Mouse (Mus musculus) kidney, adult 2 months (tissue): ENCODE measurements around the gene Samd13. TPM values are rescaled to one million over a fixed set of nuclear protein-coding genes. Genes with fewer than 3 reads are reported as not detected.

Experiments used
- DNase-seq: peaks from one replicate; pipeline ENCODE4 v3.0.0; 2021
- H3K27ac ChIP-seq: fragments of 200-500 bp; 2 replicates; pipeline ENCODE4 v1.5.1; 2012; ENCODE audit warnings: low read depth, low read length, control low read depth, inconsistent platforms; ENCODE audit not compliant: insufficient read depth
- H3K27me3 ChIP-seq: fragments of 200-500 bp; replicated peaks from 2 replicates; pipeline ENCODE4 v1.6.1; 2012; ENCODE audit warnings: mild to moderate bottlenecking, moderate library complexity, low read length, inconsistent platforms; ENCODE audit not compliant: control insufficient read depth, insufficient read depth
- H3K36me3 ChIP-seq: fragments of 200-500 bp; 2 replicates; pipeline ENCODE4 v1.6.1; 2012; ENCODE audit warnings: mild to moderate bottlenecking, moderate library complexity, low read length, inconsistent platforms; ENCODE audit not compliant: control insufficient read depth, insufficient read depth
- H3K4me1 ChIP-seq: fragments of 200-500 bp; 2 replicates; pipeline ENCODE4 v1.6.1; 2011; ENCODE audit warnings: low read length; ENCODE audit not compliant: control insufficient read depth, insufficient read depth
- H3K4me3 ChIP-seq: fragments of 200-500 bp; 2 replicates; pipeline ENCODE4 v1.5.1; 2011; ENCODE audit warnings: mild to moderate bottlenecking, low read depth, low read length, control low read depth; ENCODE audit not compliant: insufficient read depth
- CTCF ChIP-seq: fragments of 200-500 bp; conservative IDR thresholded peaks from 2 replicates; pipeline ENCODE4 v1.5.1; 2011; ENCODE audit warnings: low read depth, mild to moderate bottlenecking, control low read depth, low read length, moderate library complexity, mixed read lengths; ENCODE audit not compliant: insufficient read depth, insufficient read length
- POLR2A ChIP-seq: fragments of 200-500 bp; IDR thresholded peaks from one replicate; pipeline ENCODE4 v1.6.1; 2011; ENCODE audit warnings: low read depth, low read length, control low read depth
- WGBS: fragments of 180-500 bp; shearing (Covaris S2); methylation state at CpG from one replicate; pipeline ENCODE4 v1.1.7; 2018; 5-methylcytosine and 5-hydroxymethylcytosine counted together
- polyA plus RNA-seq: library from polyadenylated mRNA; depleted of rRNA; stranded (reverse); fragments of >200 nt; gene quantifications from 2 replicates; pipeline ENCODE4 v1.2.3, GENCODE M21; 2012

The Samd13 gene
- polyA plus RNA-seq, 1 experiment: 0.11 TPM

- no peaks in the 10 kb centered on the region for H3K4me1 ChIP-seq
- TF ChIP-seq POLR2A (no peak), CTCF (no peak)
- H3K27ac ChIP-seq: no peak overlapping the region
- no peaks in the 10 kb centered on the region for H3K27me3 ChIP-seq
- no peaks in the 10 kb centered on the region for H3K36me3 ChIP-seq
- H3K4me3 ChIP-seq: no peak overlapping the region
- no peak for DNase-seq
Observed at GRCm38 (mm10) chr3:146617946-146618345, 67.4 kb downstream of the Samd13 start.

- no peak for DNase-seq
- 66% methylated on average over 5 of the region's 5 CpGs for WGBS
Observed at GRCm38 (mm10) chr3:146616533-146617283, 68.7 kb downstream of the Samd13 start.

GRCm38 (mm10) chr3:146615496-146615895, 69.9 kb downstream of the Samd13 start, which contains the start of gene Dnase2b:
Dnase2b (minus strand) TSS chr3:146615596.
- H3K4me3 ChIP-seq: no peak within 1 kb of the TSS
- TF ChIP-seq POLR2A (no peak), CTCF (no peak)
- H3K36me3 ChIP-seq: no peaks in the 10 kb centered on the region
- 92% methylated on average over 4 of the region's 4 CpGs for WGBS
- no peak for DNase-seq
- H3K27me3 ChIP-seq: no peaks in the 10 kb centered on the region
- H3K27ac ChIP-seq: no peak within 1 kb of the TSS
- no peaks in the 10 kb centered on the region for H3K4me1 ChIP-seq

More at GRCm38 (mm10) chr3:146616533-146617283, 68.7 kb downstream of the Samd13 start:
- no peak for TF ChIP-seq POLR2A
- no peak for TF ChIP-seq CTCF
- Histone ChIP-seq H3K36me3 (no peaks in the 10 kb centered on the region), H3K27ac (no peak overlapping the region), H3K4me1 (no peaks in the 10 kb centered on the region), H3K4me3 (no peak overlapping the region), H3K27me3 (no peaks in the 10 kb centered on the region)

GRCm38 (mm10) chr3:146611821-146612220, 73.6 kb downstream of the Samd13 start:
- H3K27me3 ChIP-seq: no peaks in the 10 kb centered on the region
- no peak overlapping the region for H3K27ac ChIP-seq
- no peaks in the 10 kb centered on the region for H3K36me3 ChIP-seq
- DNase-seq: no peak
- no peak overlapping the region for H3K4me3 ChIP-seq
- TF ChIP-seq POLR2A: no peak
- TF ChIP-seq CTCF: no peak
- 58% methylated on average over 4 of the region's 4 CpGs for WGBS
- H3K4me1 ChIP-seq: no peaks in the 10 kb centered on the region

- Histone ChIP-seq H3K27me3 (no peaks in the 10 kb centered on the region), H3K4me3 (no peak overlapping the region), H3K36me3 (no peaks in the 10 kb centered on the region), H3K27ac (no peak overlapping the region), H3K4me1 (no peaks in the 10 kb centered on the region)
- TF ChIP-seq CTCF: no peak
- TF ChIP-seq POLR2A: no peak
- 88% methylated on average over 4 of the region's 4 CpGs for WGBS
- DNase-seq: no peak
Observed at GRCm38 (mm10) chr3:146611261-146611660, 74.1 kb downstream of the Samd13 start.

GRCm38 (mm10) chr3:146610322-146610721, 75.1 kb downstream of the Samd13 start:
- TF ChIP-seq CTCF (no peak), POLR2A (no peak)
- WGBS: 68% methylated on average over 10 of the region's 10 CpGs
- no peaks in the 10 kb centered on the region for H3K4me1 ChIP-seq
- H3K36me3 ChIP-seq: no peaks in the 10 kb centered on the region
- no peak overlapping the region for H3K4me3 ChIP-seq
- no peak overlapping the region for H3K27ac ChIP-seq
- no peak for DNase-seq
- no peaks in the 10 kb centered on the region for H3K27me3 ChIP-seq

- no peaks in the 10 kb centered on the region for H3K36me3 ChIP-seq
- no peak overlapping the region for H3K4me3 ChIP-seq
- H3K27ac ChIP-seq: no peak overlapping the region
- H3K4me1 ChIP-seq: no peaks in the 10 kb centered on the region
- DNase-seq: no peak
- H3K27me3 ChIP-seq: no peaks in the 10 kb centered on the region
- TF ChIP-seq POLR2A: no peak
- no peak for TF ChIP-seq CTCF
- WGBS: 25% methylated on average over 1 of the region's 1 CpGs
Observed at GRCm38 (mm10) chr3:146607368-146607767, 78.0 kb downstream of the Samd13 start.

GRCm38 (mm10) chr3:146604647-146605046, 80.7 kb downstream of the Samd13 start:
- DNase-seq: no peak
- 86% methylated on average over 9 of the region's 9 CpGs for WGBS
- Histone ChIP-seq H3K27me3 (no peaks in the 10 kb centered on the region), H3K27ac (no peak overlapping the region), H3K4me1 (no peaks in the 10 kb centered on the region), H3K4me3 (no peak overlapping the region), H3K36me3 (no peaks in the 10 kb centered on the region)
- TF ChIP-seq POLR2A: no peak
- TF ChIP-seq CTCF: no peak
